Mouse (Mus musculus) urinary bladder, postnatal 36 days (tissue): ENCODE data around the gene Slc16a4.
"Not testable (repeated sequence)": the region's sequence is repeated elsewhere in the genome, so short reads cannot be mapped to it uniquely, and the experiment has no call there.

Experiments
- DNase-seq, 2 experiments: peaks; one replicate each; pipeline ENCODE4 v3.0.0; 2022; ENCODE audit warnings: low spot score in 2 of 2, mixed read lengths in 1 of 2

Slc16a4 gene

GRCm38 (mm10) chr3:107295672-107296360 lies 4.8 kb downstream of the Slc16a4 start:
- no peak for DNase-seq

- not testable (repeated sequence) for DNase-seq
These were observed 5.9 kb downstream of the Slc16a4 start for GRCm38 (mm10) chr3:107296917-107297316.

- no peak for DNase-seq
These were observed 26.3 kb downstream of the Slc16a4 start for GRCm38 (mm10) chr3:107317338-107317737.

GRCm38 (mm10) chr3:107321141-107321540 lies 30.1 kb downstream of the Slc16a4 start:
- DNase-seq = no peak

- DNase-seq = no peak
These were observed 30.7 kb downstream of the Slc16a4 start for GRCm38 (mm10) chr3:107321776-107322175.

GRCm38 (mm10) chr3:107326442-107326841 lies 35.4 kb downstream of the Slc16a4 start:
- no peak for DNase-seq

GRCm38 (mm10) chr3:107330503-107331424 lies 39.7 kb downstream of the Slc16a4 start:
- no peak for DNase-seq

- DNase-seq = no peak
These were observed 40.7 kb downstream of the Slc16a4 start for GRCm38 (mm10) chr3:107331746-107332126.

- peak; percentile 11 to 35 for DNase-seq
These were observed 41.3 kb downstream of the Slc16a4 start for GRCm38 (mm10) chr3:107332127-107332959.

GRCm38 (mm10) chr3:107332960-107333380 lies 41.9 kb downstream of the Slc16a4 start:
- DNase-seq = peak in 1 of 2 experiments; percentile 96

GRCm38 (mm10) chr3:107333381-107334201 lies 42.6 kb downstream of the Slc16a4 start, which contains the start of gene Rbm15:
Gene Rbm15, minus strand, starts transcription at chr3:107333673.
- DNase-seq = peak; percentile 92 to 95

- DNase-seq = no peak
These were observed 43.3 kb downstream of the Slc16a4 start for GRCm38 (mm10) chr3:107334202-107334934.

- no peak for DNase-seq
These were observed 52.9 kb downstream of the Slc16a4 start for GRCm38 (mm10) chr3:107343971-107344370.

GRCm38 (mm10) chr3:107345033-107345725 lies 54.1 kb downstream of the Slc16a4 start:
- DNase-seq = no peak

GRCm38 (mm10) chr3:107349006-107349405 lies 58.0 kb downstream of the Slc16a4 start:
- DNase-seq = no peak

- no peak for DNase-seq
These were observed 60.7 kb downstream of the Slc16a4 start for GRCm38 (mm10) chr3:107351706-107352105.

- no peak for DNase-seq
These were observed 64.7 kb downstream of the Slc16a4 start for GRCm38 (mm10) chr3:107355618-107356260.

- peak; percentile 71 to 84 for DNase-seq
These were observed 66.0 kb downstream of the Slc16a4 start for GRCm38 (mm10) chr3:107356964-107357441.

- DNase-seq = no peak
These were observed 66.7 kb downstream of the Slc16a4 start for GRCm38 (mm10) chr3:107357700-107358234.
